Mouse (Mus musculus): ENCODE measurements around the gene A830018L16Rik. TPM values are rescaled to one million over a fixed set of nuclear protein-coding genes. Genes with fewer than 3 reads are reported as not detected.

A830018L16Rik gene
- 2.3 TPM for polyA plus RNA-seq (2021)

DNA sequence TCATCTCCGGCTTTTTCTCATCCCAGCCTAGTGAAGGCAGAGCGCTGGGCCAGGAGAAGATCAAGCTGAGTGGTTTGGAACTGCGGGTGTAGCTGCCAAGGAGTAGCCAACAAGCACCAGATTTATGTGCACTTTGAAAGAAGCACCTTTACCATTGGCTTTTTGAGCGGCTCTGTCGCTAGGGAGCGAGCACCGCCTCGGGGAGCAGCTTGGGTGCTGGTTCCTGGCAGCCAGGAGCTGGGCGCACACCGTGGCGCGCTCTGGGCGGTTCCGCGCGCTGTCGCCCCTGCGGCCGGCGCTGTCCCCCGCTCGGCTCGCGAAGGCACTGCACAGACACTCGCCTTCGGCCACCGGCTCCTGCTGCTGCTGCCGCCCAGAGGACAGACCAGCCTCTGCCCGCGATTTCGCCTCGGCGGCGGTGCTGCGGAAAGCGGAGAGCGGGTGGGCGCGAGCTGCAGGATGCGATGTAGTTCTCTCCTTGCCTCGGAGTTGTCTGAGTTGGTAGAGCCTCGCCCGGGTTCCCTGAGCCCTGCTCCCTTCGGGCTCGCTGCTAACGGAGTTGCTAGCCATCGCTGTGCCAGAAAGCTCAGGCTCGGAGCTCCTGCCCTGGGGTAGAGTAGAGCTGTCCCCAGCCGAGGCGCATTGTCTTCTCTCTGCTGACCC is at the start of gene A830018L16Rik:
TSS of gene A830018L16Rik (plus strand) at position 212 of the 663 bp plus-strand sequence.
- ChIA-PET CTCF (interaction anchor here (1.3 to 1.5 kb wide), 2 partner anchors 124 to 180 kb away, joined by 3 to 4 read pairs; no protein-coding TSS in a partner anchor), POLR2A (no interaction called here)
- ATAC-seq (peak; percentile 93), DNase-seq (ENCODE audit: low read depth, low spot score) (no peak)
- in situ Hi-C loops (cut with MboI; ENCODE audit: low pct_unique_long_range_greater_than_20kb) = no loop called here
- peaks cover 6% of the 10 kb centered on the region for H3K27me3 ChIP-seq
- peak; percentile 96 for TF ChIP-seq CTCF (IDR thresholded peaks at IDR 0.05)

- H3K27me3 ChIP-seq = peaks cover 25% of the 10 kb centered on the region
- CTCF ChIA-PET = no interaction called here
- in situ Hi-C loops (cut with MboI; ENCODE audit: low pct_unique_long_range_greater_than_20kb) = no loop called here
Observed at GRCm38 (mm10) chr1:11385846-11386245, 28.1 kb upstream of the A830018L16Rik start.

GRCm38 (mm10) chr1:11395408-11395807 is 18.5 kb upstream of the A830018L16Rik start:
- ChIA-PET CTCF (interaction anchor here (0.8 kb wide), 1 partner anchor 14 kb away, joined by 3 read pairs; no protein-coding TSS in a partner anchor), POLR2A (no interaction called here)
- no peak for TF ChIP-seq CTCF (IDR thresholded peaks at IDR 0.05)
- ATAC-seq = no peak
- no peak for DNase-seq (ENCODE audit: low read depth, low spot score)
- in situ Hi-C loops (cut with MboI; ENCODE audit: low pct_unique_long_range_greater_than_20kb) = loop anchor here (10.0 kb wide), 1 partner anchor 161 kb away; no protein-coding TSS in a partner anchor
- H3K27me3 ChIP-seq = peaks cover 4% of the 10 kb centered on the region

More at GRCm38 (mm10) chr1:11385846-11386245, 28.1 kb upstream of the A830018L16Rik start:
- ATAC-seq (no peak), DNase-seq (ENCODE audit: low read depth, low spot score) (no peak)
- POLR2A ChIA-PET = no interaction called here
- TF ChIP-seq CTCF (IDR thresholded peaks at IDR 0.05) = peak; percentile 33

DNA sequence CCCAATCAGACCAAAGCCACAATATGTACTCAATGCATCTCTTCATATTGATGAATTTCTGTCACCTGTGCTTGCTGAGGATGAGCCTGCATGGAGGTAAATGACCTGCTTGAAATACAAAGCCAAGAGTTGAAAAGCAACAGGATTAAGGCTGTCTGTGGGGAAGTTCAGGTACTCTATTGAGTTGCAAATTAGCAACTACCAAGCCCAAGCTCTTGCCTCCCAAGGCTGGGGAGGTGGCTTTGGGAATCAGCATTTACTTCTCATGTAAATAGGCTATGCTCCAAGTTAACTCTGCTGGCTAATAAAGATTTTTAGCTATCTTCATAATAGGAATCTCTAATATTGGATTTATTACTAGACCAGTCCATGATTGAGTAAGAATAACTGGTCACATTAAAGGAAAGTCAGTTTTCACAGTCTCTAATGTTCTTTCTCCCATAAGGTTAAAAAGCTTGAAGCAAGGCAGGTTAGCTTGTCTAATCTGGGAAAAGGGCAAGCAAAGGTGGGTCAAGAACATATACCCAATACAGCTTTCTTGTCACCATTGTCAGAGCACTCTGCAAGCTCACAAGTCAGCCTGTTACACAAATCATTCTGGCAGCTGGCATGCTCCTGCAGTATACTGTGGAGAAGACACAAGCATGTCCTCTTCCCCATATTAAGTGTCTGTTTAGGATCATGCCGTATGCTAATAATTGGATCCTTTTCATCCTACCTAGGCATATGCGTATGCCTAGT is 17.7 kb upstream of the A830018L16Rik start:
- in situ Hi-C loops (cut with MboI; ENCODE audit: low pct_unique_long_range_greater_than_20kb) = loop anchor here (10.0 kb wide), 1 partner anchor 161 kb away; no protein-coding TSS in a partner anchor
- POLR2A ChIA-PET = no interaction called here
- TF ChIP-seq CTCF (IDR thresholded peaks at IDR 0.05) = no peak
- CTCF ChIA-PET = no interaction called here
- no peak for ATAC-seq
- DNase-seq (ENCODE audit: low read depth, low spot score) = no peak
- peaks cover 4% of the 10 kb centered on the region for H3K27me3 ChIP-seq

GRCm38 (mm10) chr1:11401159-11401558 is 12.7 kb upstream of the A830018L16Rik start:
- TF ChIP-seq CTCF (IDR thresholded peaks at IDR 0.05) = no peak
- ATAC-seq (no peak), DNase-seq (ENCODE audit: low read depth, low spot score) (no peak)
- in situ Hi-C loops (cut with MboI; ENCODE audit: low pct_unique_long_range_greater_than_20kb) = no loop called here
- peaks cover 12% of the 10 kb centered on the region for H3K27me3 ChIP-seq
- ChIA-PET CTCF (interaction anchor here (1.6 kb wide), 1 partner anchor 12 kb away, joined by 3 read pairs; no protein-coding TSS in a partner anchor), POLR2A (no interaction called here)

DNA sequence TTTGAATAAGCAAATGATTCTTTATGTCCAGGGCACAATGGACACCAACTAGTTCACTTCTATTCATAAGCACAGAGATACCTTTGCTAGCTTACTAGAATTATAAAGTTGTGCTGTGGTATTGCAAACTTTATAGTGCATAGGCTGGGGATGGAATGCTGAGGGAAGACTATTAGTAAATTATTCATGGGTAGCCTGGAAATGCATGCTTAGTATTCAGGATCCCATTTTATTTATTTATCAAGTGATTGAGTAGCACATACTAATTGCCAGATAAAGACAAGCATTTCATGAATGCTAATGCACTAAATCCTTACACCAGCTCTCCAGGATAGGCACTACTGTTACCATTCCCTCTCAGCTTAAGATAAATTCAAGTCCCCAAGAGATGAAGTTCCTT is 8.4 kb upstream of the A830018L16Rik start:
- DNase-seq (ENCODE audit: low read depth, low spot score) (no peak), ATAC-seq (no peak)
- in situ Hi-C loops (cut with MboI; ENCODE audit: low pct_unique_long_range_greater_than_20kb) = no loop called here
- no peak for TF ChIP-seq CTCF (IDR thresholded peaks at IDR 0.05)
- ChIA-PET POLR2A (no interaction called here), CTCF (interaction anchor here (1.0 kb wide), 1 partner anchor 12 kb away, joined by 3 read pairs; no protein-coding TSS in a partner anchor)
- H3K27me3 ChIP-seq = peaks cover 12% of the 10 kb centered on the region

DNA sequence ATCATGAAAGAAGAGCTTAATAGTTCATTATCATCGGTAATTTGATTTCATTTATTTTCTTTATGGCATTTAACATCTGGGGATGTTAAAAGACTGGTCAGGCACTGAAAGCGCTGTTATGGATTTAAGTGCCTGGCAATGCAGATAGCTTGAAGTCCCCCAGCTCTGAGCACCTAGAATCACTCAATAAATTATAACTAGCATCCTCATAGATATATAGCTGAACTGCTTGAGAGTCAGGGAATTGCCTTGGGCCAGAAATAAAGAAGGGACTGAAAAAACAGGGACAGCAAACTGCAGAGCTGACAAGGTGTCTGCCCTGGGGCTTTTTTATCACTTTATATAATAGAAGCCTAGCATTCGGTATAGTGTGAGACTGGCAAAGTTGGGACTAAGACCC is 7.9 kb upstream of the A830018L16Rik start:
- peaks cover 12% of the 10 kb centered on the region for H3K27me3 ChIP-seq
- ChIA-PET POLR2A (no interaction called here), CTCF (interaction anchor here (1.0 kb wide), 1 partner anchor 12 kb away, joined by 3 read pairs; no protein-coding TSS in a partner anchor)
- no peak for DNase-seq (ENCODE audit: low read depth, low spot score)
- no peak for TF ChIP-seq CTCF (IDR thresholded peaks at IDR 0.05)
- in situ Hi-C loops (cut with MboI; ENCODE audit: low pct_unique_long_range_greater_than_20kb) = no loop called here
- no peak for ATAC-seq

DNA sequence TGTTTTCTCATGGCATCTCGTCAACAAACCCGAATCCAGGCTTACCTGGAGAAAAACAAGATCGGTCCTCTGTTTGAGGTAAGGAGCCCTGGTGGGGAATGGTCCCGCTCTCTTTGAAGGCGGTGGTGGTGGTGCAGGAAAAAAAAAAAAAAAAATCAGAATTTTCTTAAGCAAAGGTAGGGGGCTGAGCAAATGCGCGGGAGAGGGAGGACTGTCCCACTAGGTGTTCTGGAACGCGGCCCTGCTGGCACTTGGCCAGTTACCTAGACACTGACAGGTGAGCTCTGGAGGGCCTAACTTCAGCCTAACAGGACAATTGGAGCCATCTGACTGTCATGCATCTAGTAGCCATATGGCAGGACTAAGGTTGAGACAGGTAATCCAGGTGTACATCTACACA is 655 bp downstream of the A830018L16Rik start:
- in situ Hi-C loops (cut with MboI; ENCODE audit: low pct_unique_long_range_greater_than_20kb) = no loop called here
- H3K27me3 ChIP-seq = peaks cover 6% of the 10 kb centered on the region
- CTCF ChIA-PET = interaction anchor here (1.5 kb wide), 1 partner anchor 181 kb away, joined by 3 read pairs; no protein-coding TSS in a partner anchor
- TF ChIP-seq CTCF (IDR thresholded peaks at IDR 0.05) = no peak
- DNase-seq (ENCODE audit: low read depth, low spot score) (no peak), ATAC-seq (no peak)
- POLR2A ChIA-PET = no interaction called here

DNA sequence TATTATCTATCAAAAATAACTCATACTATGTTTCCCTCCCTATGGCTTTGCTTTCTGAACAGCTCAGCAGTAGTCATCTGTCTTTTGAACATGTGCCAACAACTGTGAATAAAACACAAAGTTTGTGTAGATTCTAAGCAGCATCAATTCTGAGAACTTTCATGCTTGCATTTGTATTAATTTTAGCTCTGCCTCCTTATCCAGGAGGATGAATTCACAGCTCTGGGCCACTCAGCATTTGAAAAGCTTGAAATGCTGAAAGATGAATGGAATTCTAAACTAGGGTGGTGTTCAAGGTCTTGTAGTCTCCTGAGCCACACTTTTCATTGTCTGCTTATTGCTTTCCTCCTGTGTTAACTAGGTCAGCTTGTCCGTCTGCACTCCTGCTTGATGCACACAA is 13.4 kb downstream of the A830018L16Rik start:
- no peak for TF ChIP-seq CTCF (IDR thresholded peaks at IDR 0.05)
- DNase-seq (ENCODE audit: low read depth, low spot score) = no peak
- no peak for ATAC-seq
- POLR2A ChIA-PET = no interaction called here
- CTCF ChIA-PET = no interaction called here
- H3K27me3 ChIP-seq = no peaks in the 10 kb centered on the region
- in situ Hi-C loops (cut with MboI; ENCODE audit: low pct_unique_long_range_greater_than_20kb) = no loop called here

DNA sequence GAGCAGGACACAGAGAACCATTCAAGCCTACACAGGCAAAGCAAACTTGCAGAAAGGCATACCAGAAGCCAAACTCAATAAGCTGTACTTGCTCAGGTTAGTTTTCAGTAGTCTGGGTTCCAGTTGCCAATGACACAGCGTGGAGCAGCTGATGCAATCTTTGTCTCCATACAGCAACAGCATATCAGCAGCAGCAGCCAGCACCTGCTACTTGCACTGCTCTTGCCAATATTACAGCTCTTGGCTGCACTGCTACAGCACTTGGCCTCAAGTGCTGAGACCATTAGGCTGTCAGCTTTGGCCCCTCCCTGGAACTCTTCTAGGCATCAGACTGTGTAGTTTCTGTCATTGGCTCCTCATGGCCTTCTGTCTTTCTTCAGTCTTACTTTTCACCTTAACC is 44.4 kb downstream of the A830018L16Rik start:
- POLR2A ChIA-PET = no interaction called here
- no peak for DNase-seq (ENCODE audit: low read depth, low spot score)
- in situ Hi-C loops (cut with MboI; ENCODE audit: low pct_unique_long_range_greater_than_20kb) = no loop called here
- peak; percentile 51 for ATAC-seq
- CTCF ChIA-PET = no interaction called here
- H3K27me3 ChIP-seq = peaks cover 5% of the 10 kb centered on the region
- no peak for TF ChIP-seq CTCF (IDR thresholded peaks at IDR 0.05)

DNA sequence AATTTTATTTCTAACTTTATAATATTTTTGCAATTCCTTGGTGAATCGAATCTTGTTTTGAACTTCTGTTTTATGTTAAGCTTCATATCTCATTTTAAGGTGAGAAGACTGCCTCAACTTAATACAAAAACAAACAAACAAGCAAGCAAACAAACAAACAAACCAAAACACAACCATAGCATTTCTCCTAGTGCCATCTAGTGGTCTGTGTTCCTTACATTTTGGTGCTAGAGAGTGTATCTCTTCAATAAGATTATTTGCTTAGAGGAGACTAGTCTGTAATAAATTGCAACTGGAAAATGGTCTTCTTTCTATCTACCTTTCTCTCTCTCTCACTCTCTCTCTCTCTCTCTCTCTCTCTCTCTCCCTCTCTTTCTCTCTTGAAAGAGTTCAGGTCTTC is 52.4 kb downstream of the A830018L16Rik start:
- no peak for ATAC-seq
- no peak for DNase-seq (ENCODE audit: low read depth, low spot score)
- peaks cover 10% of the 10 kb centered on the region for H3K27me3 ChIP-seq
- CTCF ChIA-PET = no interaction called here
- peak; percentile 37 for TF ChIP-seq CTCF (IDR thresholded peaks at IDR 0.05)
- POLR2A ChIA-PET = interaction anchor here (0.6 kb wide), 1 partner anchor 241 kb away, joined by 3 read pairs; no protein-coding TSS in a partner anchor
- in situ Hi-C loops (cut with MboI; ENCODE audit: low pct_unique_long_range_greater_than_20kb) = no loop called here

Measured in Patski (cell line).